Mouse (Mus musculus): ENCODE results near the gene Kctd11. TPM values are rescaled to one million over a fixed set of nuclear protein-coding genes. Genes with fewer than 3 reads are reported as not detected.
"Not testable (repeated sequence)": the region's sequence is repeated elsewhere in the genome, so short reads cannot be mapped to it uniquely, and the experiment has no call there.

Kctd11 gene
- polyA plus RNA-seq, 1 experiment from 2014 or later = 8.6 TPM

- Histone ChIP-seq H3K4me3 (no peak overlapping the region), H3K4me2 (no peak overlapping the region), H3K36me3 (peaks cover 50% of the 10 kb centered on the region), H3K27ac (no peak overlapping the region), H3K9me3 (no peaks in the 10 kb centered on the region), H3K27me3 (no peaks in the 10 kb centered on the region), H3K9ac (no peak overlapping the region), H3K4me1 (peaks cover 48% of the 10 kb centered on the region)
- 78% methylated on average over 5 of the region's 5 CpGs for WGBS
- no peak for ATAC-seq (ENCODE audit: borderline replicate concordance, extremely low read depth, low FRiP score, low TSS enrichment)
These were observed 36.9 kb upstream of the Kctd11 start for GRCm38 (mm10) chr11:69918118-69918517.

DNA sequence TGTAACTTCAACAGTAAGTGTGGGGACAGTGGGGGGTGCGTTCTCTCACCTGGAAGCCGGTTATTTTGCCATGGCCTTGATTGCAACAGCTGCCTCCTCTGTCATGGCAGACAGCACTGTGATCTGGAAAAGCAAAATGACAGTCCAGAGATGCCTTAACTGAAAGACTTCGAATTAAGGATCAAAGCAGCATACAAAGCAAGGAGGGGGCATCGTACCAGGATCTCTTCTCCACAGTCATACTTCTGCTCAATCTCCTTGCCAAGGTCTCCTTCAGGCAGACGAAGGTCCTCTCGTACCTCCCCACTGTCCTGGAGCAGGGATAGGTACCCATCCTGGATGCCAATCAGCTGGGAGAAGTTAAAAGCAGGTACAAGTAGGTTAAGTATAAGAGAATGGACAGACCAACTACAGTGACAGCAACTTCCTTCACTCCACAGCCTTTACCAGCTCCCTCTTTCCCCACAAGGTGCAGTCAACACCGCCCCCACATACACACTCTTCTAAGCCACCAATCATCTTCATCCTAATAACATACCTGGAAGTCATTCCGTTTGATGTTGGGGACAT lies 36.3 kb upstream of the Kctd11 start:
- WGBS = 86% methylated on average over 8 of the region's 8 CpGs
- Histone ChIP-seq H3K27me3 (no peaks in the 10 kb centered on the region), H3K4me1 (peaks cover 48% of the 10 kb centered on the region), H3K4me3 (no peak overlapping the region), H3K36me3 (peaks cover 57% of the 10 kb centered on the region), H3K9me3 (no peaks in the 10 kb centered on the region), H3K9ac (no peak overlapping the region), H3K4me2 (no peak overlapping the region), H3K27ac (no peak overlapping the region)
- ATAC-seq (ENCODE audit: borderline replicate concordance, extremely low read depth, low FRiP score, low TSS enrichment) = no peak

DNA sequence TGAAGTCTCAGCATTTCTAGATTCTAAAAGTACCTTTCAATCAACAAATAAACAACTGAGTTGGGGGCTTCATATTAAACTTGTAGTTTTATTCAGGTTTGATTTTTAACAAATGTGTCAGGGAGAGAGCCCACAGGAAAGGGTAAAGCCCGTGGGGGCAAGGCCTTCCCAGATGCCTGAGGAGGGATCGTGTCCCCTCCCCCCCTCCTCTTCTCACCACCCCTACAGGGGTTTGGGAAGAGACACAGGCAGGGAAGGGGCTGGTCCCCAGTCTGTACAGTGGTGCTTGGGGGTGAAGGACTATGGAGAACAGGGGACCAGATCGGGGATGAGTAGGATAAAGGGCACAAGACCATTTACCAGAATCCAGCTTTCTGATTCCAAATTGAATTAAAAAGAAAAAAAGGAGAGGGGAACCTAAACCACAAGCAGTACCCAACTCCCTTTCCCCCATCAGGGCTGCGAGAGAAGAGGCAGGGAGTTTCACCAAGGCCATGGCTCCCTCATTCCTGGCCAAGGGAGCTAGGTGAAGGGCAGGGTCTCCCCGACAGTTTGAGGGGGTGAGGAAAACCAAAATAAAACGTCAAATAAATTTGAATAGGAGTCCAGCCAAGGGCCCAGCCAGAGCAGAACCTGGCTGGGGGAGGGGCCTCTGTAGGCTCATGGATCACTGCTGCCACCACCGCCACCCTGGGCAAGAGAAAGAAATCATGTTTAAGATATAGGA lies 35.6 kb upstream of the Kctd11 start:
- not testable (repeated sequence) for H3K27ac ChIP-seq; H3K4me2 ChIP-seq; H3K4me3 ChIP-seq; H3K9ac ChIP-seq; H3K27me3 ChIP-seq; ATAC-seq (ENCODE audit: borderline replicate concordance, extremely low read depth, low FRiP score, low TSS enrichment); H3K9me3 ChIP-seq
- Histone ChIP-seq H3K4me1 (peaks cover 45% of the 10 kb centered on the region), H3K36me3 (peaks cover 63% of the 10 kb centered on the region)
- WGBS = 56% methylated on average over 7 of the region's 7 CpGs

- no peaks in the 10 kb centered on the region for H3K27me3 ChIP-seq
- H3K4me3 ChIP-seq = peak overlapping the region; percentile 92; the same call in 1 of the 2 replicates
- ATAC-seq (ENCODE audit: borderline replicate concordance, extremely low read depth, low FRiP score, low TSS enrichment) = no peak
- H3K9ac ChIP-seq = no peak overlapping the region
- H3K4me2 ChIP-seq = peak overlapping the region; percentile 87
- H3K4me1 ChIP-seq = peaks cover 45% of the 10 kb centered on the region
- 57% methylated on average over 5 of the region's 5 CpGs for WGBS
- no peaks in the 10 kb centered on the region for H3K9me3 ChIP-seq
- H3K36me3 ChIP-seq = peaks cover 72% of the 10 kb centered on the region
- H3K27ac ChIP-seq = no peak overlapping the region
These were observed 34.7 kb upstream of the Kctd11 start for GRCm38 (mm10) chr11:69915667-69916627.

DNA sequence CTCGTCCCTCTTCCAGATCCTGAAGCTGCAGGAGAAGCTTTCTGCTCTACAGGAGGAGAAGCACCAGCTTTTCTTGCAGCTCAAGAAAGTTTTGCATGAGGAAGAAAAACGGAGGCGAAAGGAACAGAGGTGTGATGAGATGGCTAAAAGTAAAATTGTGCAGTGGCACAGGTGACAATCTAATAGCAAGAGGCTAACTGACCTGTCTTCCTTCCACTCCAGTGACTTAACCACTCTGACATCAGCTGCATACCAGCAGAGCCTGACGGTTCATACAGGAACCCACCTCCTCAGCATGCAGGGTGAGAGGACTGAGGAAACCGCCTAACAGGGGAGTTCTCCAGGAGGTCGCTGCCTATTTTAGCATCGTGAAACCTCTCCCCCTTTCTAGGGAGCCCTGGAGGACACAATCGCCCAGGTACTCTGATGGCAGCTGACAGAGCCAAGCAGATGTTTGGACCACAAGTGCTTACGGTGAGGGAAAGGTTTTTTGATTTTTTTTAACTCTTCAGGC lies 33.8 kb upstream of the Kctd11 start:
- Histone ChIP-seq H3K36me3 (peaks cover 81% of the 10 kb centered on the region), H3K4me3 (peak overlapping the region; percentile 92), H3K27ac (no peak overlapping the region), H3K9ac (peak overlapping the region; percentile 94; the same call in 1 of the 2 replicates), H3K27me3 (no peaks in the 10 kb centered on the region), H3K4me1 (peaks cover 45% of the 10 kb centered on the region), H3K9me3 (no peaks in the 10 kb centered on the region), H3K4me2 (peak overlapping the region; percentile 87)
- 25% methylated on average over 9 of the region's 9 CpGs for WGBS
- ATAC-seq (ENCODE audit: borderline replicate concordance, extremely low read depth, low FRiP score, low TSS enrichment) = no peak

GRCm38 (mm10) chr11:69914372-69914764 lies 33.2 kb upstream of the Kctd11 start:
- ATAC-seq (ENCODE audit: borderline replicate concordance, extremely low read depth, low FRiP score, low TSS enrichment) = peak; percentile 20; the same call in 1 of the 2 replicates
- Histone ChIP-seq H3K36me3 (peaks cover 88% of the 10 kb centered on the region), H3K9ac (peak overlapping the region; percentile 94), H3K27me3 (no peaks in the 10 kb centered on the region), H3K4me2 (peak overlapping the region; percentile 87), H3K4me1 (peaks cover 41% of the 10 kb centered on the region), H3K27ac (peak overlapping the region; percentile 91), H3K9me3 (no peaks in the 10 kb centered on the region), H3K4me3 (peak overlapping the region; percentile 92)
- WGBS = 1% methylated on average over 17 of the region's 17 CpGs

DNA sequence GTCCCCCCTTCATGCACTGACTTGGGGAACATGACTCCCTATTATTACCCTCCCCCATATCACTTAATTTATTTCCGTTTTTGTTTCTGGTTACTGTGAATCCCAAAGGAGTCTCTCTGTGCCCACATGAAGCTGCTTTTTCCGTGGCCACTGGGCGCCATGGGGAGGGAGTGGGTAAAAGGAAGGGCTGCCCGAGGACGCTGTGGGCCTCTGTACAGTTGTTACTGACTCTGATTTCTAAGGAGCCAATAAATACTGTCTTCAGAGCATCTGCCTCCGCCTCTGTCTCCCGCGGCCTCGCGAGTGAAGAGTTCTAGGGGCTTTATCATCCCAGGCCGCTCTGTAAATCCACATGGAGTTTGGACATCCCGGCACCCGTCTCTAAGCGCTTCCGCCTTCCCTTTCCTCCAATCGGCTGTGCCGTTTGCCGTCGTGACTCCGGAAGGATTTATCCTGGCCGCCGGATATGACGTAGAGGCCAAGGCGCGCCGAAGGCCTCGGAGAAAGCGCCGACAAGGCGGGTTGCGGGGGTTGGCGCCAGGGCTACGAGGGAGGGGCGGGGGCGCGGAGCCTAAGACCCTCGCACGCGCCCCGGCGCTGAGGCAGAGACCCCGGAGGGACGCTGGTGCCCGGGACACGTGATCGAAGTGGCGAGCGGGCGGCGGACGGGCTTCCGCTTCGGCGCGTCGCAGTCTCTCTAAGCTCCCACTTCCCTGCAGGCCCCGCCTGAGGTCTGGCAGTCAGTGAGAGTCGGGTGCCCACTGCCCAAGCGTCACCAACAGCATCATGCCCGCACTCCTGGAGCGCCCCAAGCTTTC lies 32.6 kb upstream of the Kctd11 start, which contains the start of gene Gps2:
Gps2 (plus strand) TSS at position 335 of the 818 bp plus-strand sequence.
- ATAC-seq (ENCODE audit: borderline replicate concordance, extremely low read depth, low FRiP score, low TSS enrichment) = peak; percentile 81
- peaks cover 89% of the 10 kb centered on the region for H3K36me3 ChIP-seq
- peak within 1 kb of the TSS; percentile 91 for H3K27ac ChIP-seq
- H3K4me3 ChIP-seq = peak within 1 kb of the TSS; percentile 92
- H3K4me1 ChIP-seq = peaks cover 35% of the 10 kb centered on the region
- no peaks in the 10 kb centered on the region for H3K9me3 ChIP-seq
- H3K9ac ChIP-seq = peak within 1 kb of the TSS; percentile 94
- 1% methylated on average over 61 of the region's 61 CpGs for WGBS
- H3K27me3 ChIP-seq = no peaks in the 10 kb centered on the region
- H3K4me2 ChIP-seq = peak within 1 kb of the TSS; percentile 87

DNA sequence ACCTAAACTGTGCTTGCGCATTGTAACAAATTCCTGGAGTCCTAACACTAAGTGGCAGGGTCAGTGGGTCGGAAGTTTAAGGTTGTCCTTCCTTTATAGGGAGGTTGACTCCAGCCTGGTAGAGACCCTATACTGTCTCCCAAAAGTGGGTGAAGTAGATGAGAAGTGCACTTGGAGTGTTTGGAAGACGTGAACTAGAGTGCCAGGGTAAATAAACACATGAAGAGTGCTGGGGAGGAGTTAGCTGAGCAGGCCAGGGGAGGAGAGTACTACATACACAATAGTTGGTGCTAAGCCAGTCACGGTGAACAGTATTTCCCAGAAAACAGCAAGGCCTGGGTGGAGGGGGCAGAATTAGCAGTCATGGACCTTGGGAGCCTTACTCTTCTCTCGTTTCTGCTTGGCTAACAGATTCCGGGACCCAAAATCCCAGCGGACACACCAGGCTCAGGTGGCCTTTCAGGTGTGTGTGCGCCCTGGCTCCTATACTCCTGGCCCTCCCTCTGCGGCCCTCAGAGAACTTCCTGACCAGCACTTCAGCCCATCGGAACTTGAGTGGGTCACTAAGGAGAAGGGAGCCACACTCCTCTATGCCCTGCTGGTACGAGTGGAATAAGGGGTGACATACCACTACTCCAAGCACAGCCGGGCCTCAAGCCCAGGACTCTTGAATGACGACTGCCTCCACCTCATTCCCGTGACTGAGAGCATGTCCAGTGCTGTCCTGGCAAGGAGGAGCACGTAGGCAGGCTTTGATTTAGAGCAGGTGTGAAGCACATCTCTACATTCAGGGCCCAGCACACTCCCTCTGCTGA lies 31.7 kb upstream of the Kctd11 start:
- peak overlapping the region; percentile 87 for H3K4me2 ChIP-seq
- H3K4me3 ChIP-seq = peak overlapping the region; percentile 92
- H3K27me3 ChIP-seq = no peaks in the 10 kb centered on the region
- no peak for ATAC-seq (ENCODE audit: borderline replicate concordance, extremely low read depth, low FRiP score, low TSS enrichment)
- peaks cover 89% of the 10 kb centered on the region for H3K36me3 ChIP-seq
- no peaks in the 10 kb centered on the region for H3K9me3 ChIP-seq
- H3K9ac ChIP-seq = peak overlapping the region; percentile 94; the same call in 1 of the 2 replicates
- WGBS = 65% methylated on average over 15 of the region's 15 CpGs
- peaks cover 32% of the 10 kb centered on the region for H3K4me1 ChIP-seq
- H3K27ac ChIP-seq = no peak overlapping the region

DNA sequence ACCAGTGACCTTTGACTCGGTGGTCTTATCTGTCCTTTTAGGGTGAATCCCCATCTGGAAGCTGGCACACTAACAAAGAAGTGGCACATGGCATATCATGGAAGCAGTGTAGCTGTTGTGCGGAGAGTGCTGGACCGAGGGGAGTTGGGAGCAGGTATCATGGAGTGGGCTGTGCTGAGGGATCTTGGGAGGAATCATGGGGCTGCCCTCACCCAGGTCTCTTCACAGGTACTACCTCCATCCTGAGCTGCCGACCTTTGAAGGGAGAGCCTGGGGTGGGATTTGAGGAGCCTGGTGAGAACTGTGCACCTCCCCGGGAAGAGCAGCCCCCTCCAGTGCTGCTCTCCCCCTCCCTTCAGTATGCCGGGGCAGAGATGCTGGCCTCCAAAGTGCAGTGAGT lies 30.5 kb upstream of the Kctd11 start:
- Histone ChIP-seq H3K9me3 (no peaks in the 10 kb centered on the region), H3K9ac (no peak overlapping the region), H3K36me3 (peaks cover 89% of the 10 kb centered on the region), H3K27ac (no peak overlapping the region), H3K4me1 (peaks cover 32% of the 10 kb centered on the region), H3K4me2 (no peak overlapping the region), H3K4me3 (no peak overlapping the region), H3K27me3 (no peaks in the 10 kb centered on the region)
- ATAC-seq (ENCODE audit: borderline replicate concordance, extremely low read depth, low FRiP score, low TSS enrichment) = no peak
- 77% methylated on average over 6 of the region's 6 CpGs for WGBS

GRCm38 (mm10) chr11:69910781-69911560 lies 29.8 kb upstream of the Kctd11 start:
- Histone ChIP-seq H3K27ac (no peak overlapping the region), H3K36me3 (peaks cover 89% of the 10 kb centered on the region), H3K27me3 (no peaks in the 10 kb centered on the region), H3K9me3 (no peaks in the 10 kb centered on the region), H3K4me1 (peaks cover 27% of the 10 kb centered on the region), H3K4me3 (no peak overlapping the region), H3K4me2 (no peak overlapping the region), H3K9ac (no peak overlapping the region)
- 91% methylated on average over 17 of the region's 17 CpGs for WGBS
- ATAC-seq (ENCODE audit: borderline replicate concordance, extremely low read depth, low FRiP score, low TSS enrichment) = no peak
